Mouse (Mus musculus): ENCODE measurements around the gene Tbc1d12. TPM values are rescaled to one million over a fixed set of nuclear protein-coding genes. Genes with fewer than 3 reads are reported as not detected.

Gene Tbc1d12
- polyA plus RNA-seq, 1 experiment from 2014 or later, result 1.3 TPM

DNA sequence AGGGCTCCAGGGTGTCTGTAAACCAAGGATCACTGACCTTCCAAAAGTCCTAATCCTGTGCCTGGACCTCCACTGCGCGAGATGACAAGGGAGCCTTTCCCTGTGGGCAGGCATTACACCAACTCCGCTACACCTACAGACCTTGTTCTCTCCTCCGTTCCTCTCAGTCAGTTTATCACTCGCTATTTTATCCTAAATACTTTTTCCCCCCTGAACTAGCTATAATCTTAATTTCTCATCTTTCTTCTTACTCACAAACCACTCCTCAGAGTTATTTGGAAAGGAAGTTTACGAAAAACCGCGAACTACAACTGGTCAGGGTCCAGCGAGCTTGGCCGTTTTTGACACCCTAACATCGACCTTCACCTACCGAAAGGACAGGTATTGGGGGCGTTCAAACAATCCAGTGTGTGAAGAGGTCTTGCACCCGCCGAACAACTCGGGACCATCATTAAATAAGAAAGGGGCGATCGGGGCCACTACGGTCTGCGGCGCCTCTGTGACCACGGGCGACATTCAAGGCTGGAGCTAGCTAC lies 93.9 kb downstream of the Tbc1d12 start:
- no peak for ATAC-seq (replicated peaks; ENCODE audit: extremely low read depth, insufficient read depth, low FRiP score)
- H3K27ac ChIP-seq (ENCODE audit: low read length), result no peak overlapping the region; the same call in 1 of the 2 replicates
- peak overlapping the region; percentile 78 for H3K4me3 ChIP-seq (ENCODE audit: low read length)

GRCm38 (mm10) chr19:38930788-38931565 lies 94.6 kb downstream of the Tbc1d12 start, which contains the start of gene Hells:
Hells (plus strand) TSS chr19:38930915.
- ATAC-seq (replicated peaks; ENCODE audit: extremely low read depth, insufficient read depth, low FRiP score), result peak; percentile 91
- H3K9ac ChIP-seq (ENCODE audit: low read length), result peak within 1 kb of the TSS; percentile 84
- WGBS, result under 1% methylated on average over 76 of the region's 76 CpGs

More for the DNA sequence above, 93.9 kb downstream of the Tbc1d12 start:
- WGBS, result 1% methylated on average over 23 of the region's 23 CpGs
- peaks cover 10% of the 10 kb centered on the region; the same call in 1 of the 2 replicates for H3K4me1 ChIP-seq (ENCODE audit: control insufficient read depth, insufficient read depth, low read length)
- H3K36me3 ChIP-seq (ENCODE audit: control insufficient read depth, insufficient read depth), result 0 out of 2 replicates have a peak, but pooled peaks cover 2% of the 10 kb centered on the region
- H3K9ac ChIP-seq (ENCODE audit: low read length), result peak overlapping the region; percentile 84
- H3K4me2 ChIP-seq (ENCODE audit: low read depth, low read length), result peak overlapping the region; percentile 95
- no peaks in the 10 kb centered on the region for H3K9me3 ChIP-seq (replicated peaks; ENCODE audit: control insufficient read depth, low read length)
- no peaks in the 10 kb centered on the region for H3K27me3 ChIP-seq (ENCODE audit: control insufficient read depth, insufficient read depth, low read length)

GRCm38 (mm10) chr19:38931566-38931890 lies 95.1 kb downstream of the Tbc1d12 start:
- H3K9me3 ChIP-seq (replicated peaks; ENCODE audit: control insufficient read depth, low read length), result no peaks in the 10 kb centered on the region
- H3K9ac ChIP-seq (ENCODE audit: low read length), result peak overlapping the region; percentile 84
- ATAC-seq (replicated peaks; ENCODE audit: extremely low read depth, insufficient read depth, low FRiP score), result no peak
- H3K27me3 ChIP-seq (ENCODE audit: control insufficient read depth, insufficient read depth, low read length), result no peaks in the 10 kb centered on the region
- 0 out of 2 replicates have a peak, but pooled peaks cover 2% of the 10 kb centered on the region for H3K36me3 ChIP-seq (ENCODE audit: control insufficient read depth, insufficient read depth)
- H3K27ac ChIP-seq (ENCODE audit: low read length), result no peak overlapping the region
- WGBS, result 3% methylated on average over 6 of the region's 6 CpGs
- peak overlapping the region; percentile 78 for H3K4me3 ChIP-seq (ENCODE audit: low read length)
- peak overlapping the region; percentile 95 for H3K4me2 ChIP-seq (ENCODE audit: low read depth, low read length)
- peaks cover 10% of the 10 kb centered on the region; the same call in 1 of the 2 replicates for H3K4me1 ChIP-seq (ENCODE audit: control insufficient read depth, insufficient read depth, low read length)

More at GRCm38 (mm10) chr19:38930788-38931565, 94.6 kb downstream of the Tbc1d12 start, which contains the start of gene Hells:
- Histone ChIP-seq H3K27ac (ENCODE audit: low read length) (peak within 1 kb of the TSS; percentile 66), H3K36me3 (ENCODE audit: control insufficient read depth, insufficient read depth) (0 out of 2 replicates have a peak, but pooled peaks cover 2% of the 10 kb centered on the region), H3K4me2 (ENCODE audit: low read depth, low read length) (peak within 1 kb of the TSS; percentile 95), H3K27me3 (ENCODE audit: control insufficient read depth, insufficient read depth, low read length) (no peaks in the 10 kb centered on the region), H3K9me3 (replicated peaks; ENCODE audit: control insufficient read depth, low read length) (no peaks in the 10 kb centered on the region), H3K4me1 (ENCODE audit: control insufficient read depth, insufficient read depth, low read length) (peaks cover 10% of the 10 kb centered on the region; the same call in 1 of the 2 replicates), H3K4me3 (ENCODE audit: low read length) (peak within 1 kb of the TSS; percentile 78)

DNA sequence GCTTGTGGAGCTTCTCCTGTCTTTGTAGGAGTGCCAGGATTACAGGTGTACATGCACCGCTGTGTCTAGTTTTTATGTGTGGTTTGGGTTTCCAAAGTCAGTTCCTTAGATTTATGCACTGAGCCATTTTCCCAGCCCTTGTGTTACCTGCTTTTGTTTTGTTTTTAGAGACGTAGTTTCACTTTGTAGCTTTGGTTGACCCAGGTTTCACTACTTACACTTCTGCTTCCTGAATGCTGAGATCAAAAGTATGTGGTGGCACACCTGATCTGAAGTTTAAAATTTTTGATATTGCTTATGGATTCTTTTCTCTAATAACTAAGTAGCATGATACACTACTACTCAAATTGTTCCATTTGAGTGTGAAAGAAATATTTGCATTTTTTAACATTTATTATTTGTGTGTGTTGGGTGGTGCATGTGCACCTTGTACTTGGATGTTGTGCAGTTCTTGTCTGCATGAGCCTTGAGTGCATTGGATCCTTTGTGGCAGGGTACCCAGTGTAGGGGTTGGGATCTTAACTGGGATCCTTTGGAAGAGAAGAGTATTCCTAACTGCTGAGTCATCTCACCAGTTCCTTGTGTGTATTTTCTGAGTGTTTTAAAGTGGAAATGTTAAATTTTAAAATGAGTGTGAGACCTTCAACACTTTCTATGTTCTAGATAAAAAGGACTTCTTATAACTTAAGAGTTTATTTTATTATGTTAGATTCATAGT lies 108.4 kb downstream of the Tbc1d12 start:
- H3K36me3 ChIP-seq (ENCODE audit: control insufficient read depth, insufficient read depth), result peaks cover 25% of the 10 kb centered on the region; the same call in 1 of the 2 replicates
- ATAC-seq (replicated peaks; ENCODE audit: extremely low read depth, insufficient read depth, low FRiP score), result no peak
- 88% methylated on average over 2 of the region's 2 CpGs for WGBS
- no peak overlapping the region for H3K9ac ChIP-seq (ENCODE audit: low read length)
- H3K27me3 ChIP-seq (ENCODE audit: control insufficient read depth, insufficient read depth, low read length), result no peaks in the 10 kb centered on the region
- no peaks in the 10 kb centered on the region for H3K9me3 ChIP-seq (replicated peaks; ENCODE audit: control insufficient read depth, low read length)
- no peaks in the 10 kb centered on the region for H3K4me1 ChIP-seq (ENCODE audit: control insufficient read depth, insufficient read depth, low read length)
- H3K4me3 ChIP-seq (ENCODE audit: low read length), result no peak overlapping the region
- H3K4me2 ChIP-seq (ENCODE audit: low read depth, low read length), result no peak overlapping the region
- H3K27ac ChIP-seq (ENCODE audit: low read length), result no peak overlapping the region

Other genes with a start within 250 kb of the Tbc1d12 start
- gene Noc3l, start 17.3 kb upstream of the Tbc1d12 start, polyA plus RNA-seq (2015; fragmentation: Nextera tagmentation; extraction: Ambion mirVana), result 3.6 and 4.3 TPM in 2 replicates
- gene Hells, start 94.3 kb downstream of the Tbc1d12 start, polyA plus RNA-seq (2015; fragmentation: Nextera tagmentation; extraction: Ambion mirVana), result 20.2 and 24.7 TPM in 2 replicates
- gene Cyp2c55, start 170.4 kb downstream of the Tbc1d12 start, polyA plus RNA-seq (2015; fragmentation: Nextera tagmentation; extraction: Ambion mirVana), result 0.41 TPM in 1 of 2 replicates, not detected in the other
- gene Cyp2c65, start 224.4 kb downstream of the Tbc1d12 start, polyA plus RNA-seq (2015; fragmentation: Nextera tagmentation; extraction: Ambion mirVana), result 0.07 TPM in 1 of 2 replicates, not detected in the other

Data from heart, embryonic 16.5 days (tissue).